Mouse (Mus musculus): Measurements from ENCODE around the gene Ndufaf3.

DNA sequence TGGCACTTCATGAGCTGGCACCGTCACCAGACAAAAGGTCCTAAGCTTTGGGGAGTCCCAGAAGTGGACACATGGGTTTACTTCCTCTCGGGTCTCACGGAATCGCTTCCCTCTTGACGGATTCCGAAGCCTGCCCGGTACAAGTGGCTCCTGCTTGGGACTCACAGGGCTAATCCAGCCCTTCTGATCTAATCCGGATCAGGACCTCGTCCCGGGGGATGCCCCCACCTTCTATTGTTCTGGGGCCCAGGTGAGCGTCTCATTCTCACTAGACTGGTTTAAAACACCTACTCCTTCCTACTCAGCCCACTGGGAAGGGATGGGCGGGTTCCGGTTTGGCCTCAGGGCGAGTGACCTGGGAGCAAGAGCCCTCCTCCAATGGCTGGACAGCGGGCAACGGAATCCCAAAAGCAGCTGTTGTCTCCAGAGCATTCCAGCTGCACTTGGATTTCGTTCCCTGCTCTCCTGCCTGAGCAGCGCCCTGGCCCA, 741 bp upstream of the Ndufaf3 start:
- TF ChIP-seq CTCF (IDR thresholded peaks at IDR 0.05), result no peak
- TF ChIP-seq POLR2A (IDR thresholded peaks at IDR 0.05; ENCODE audit: insufficient read depth, low read depth, low read length), result no peak
- no peak for TF ChIP-seq EP300 (IDR thresholded peaks at IDR 0.05; ENCODE audit: insufficient read depth, low read depth, low read length)

Data from heart, adult 2 months (tissue).